Mouse (Mus musculus) liver, adult 2 months (tissue): ENCODE data around the gene Rdh7. TPM values are rescaled to one million over a fixed set of nuclear protein-coding genes. Genes with fewer than 3 reads are reported as not detected.
"Not testable (repeated sequence)": the region's sequence is repeated elsewhere in the genome, so short reads cannot be mapped to it uniquely, and the experiment has no call there.

Experiments
- DNase-seq: peaks from one replicate; pipeline ENCODE4 v3.0.0-alpha.2; 2011; ENCODE audit warnings: low read depth, low spot score; ENCODE audit errors: extremely low read depth
- H3K27ac ChIP-seq: fragments of 200-500 bp; replicated peaks from 2 replicates; pipeline ENCODE4 v1.5.1; 2012; ENCODE audit warnings: low read depth, mild to moderate bottlenecking, control low read depth, inconsistent platforms, low read length; ENCODE audit not compliant: insufficient read depth
- H3K27me3 ChIP-seq: fragments of 200-500 bp; 2 replicates; pipeline ENCODE4 v1.6.1; 2012; ENCODE audit warnings: mild to moderate bottlenecking, moderate library complexity, low read length, inconsistent platforms; ENCODE audit not compliant: control insufficient read depth, insufficient read depth
- H3K36me3 ChIP-seq: fragments of 200-500 bp; 2 replicates; pipeline ENCODE4 v1.6.1; 2012; ENCODE audit warnings: low read length, inconsistent platforms; ENCODE audit not compliant: control insufficient read depth, insufficient read depth
- H3K4me1 ChIP-seq: fragments of 200-500 bp; 2 replicates; pipeline ENCODE4 v1.6.1; 2011; ENCODE audit warnings: low read length; ENCODE audit not compliant: control insufficient read depth, insufficient read depth
- H3K4me3 ChIP-seq: fragments of 200-500 bp; 2 replicates; pipeline ENCODE4 v1.5.1; 2011; ENCODE audit warnings: low read depth, mild to moderate bottlenecking, control low read depth, low read length, moderate library complexity; ENCODE audit not compliant: insufficient read depth
- H3K79me2 ChIP-seq: fragments of 200-500 bp; 2 replicates; pipeline ENCODE4 v1.6.1; 2012; ENCODE audit warnings: inconsistent platforms, mild to moderate bottlenecking, low read length, moderate library complexity; ENCODE audit not compliant: control insufficient read depth, insufficient read depth
- H3K9ac ChIP-seq: fragments of 200-500 bp; 2 replicates; pipeline ENCODE4 v1.6.1; 2012; ENCODE audit warnings: low read depth, mild to moderate bottlenecking, control low read depth, inconsistent platforms, low read length
- CTCF ChIP-seq: fragments of 200-500 bp; IDR thresholded peaks from 2 replicates; pipeline ENCODE4 v1.5.1; 2011; ENCODE audit warnings: low read depth, low read length, control low read depth
- POLR2A ChIP-seq: fragments of 200-500 bp; IDR thresholded peaks from 2 replicates; pipeline ENCODE4 v1.6.1; 2011; ENCODE audit warnings: low read length, control low read depth; ENCODE audit not compliant: insufficient read depth; ENCODE audit errors: extremely low read depth
- WGBS: fragments of 180-500 bp; shearing (Covaris S2); methylation state at CpG from one replicate; pipeline ENCODE4 v1.1.7; 2018; 5-methylcytosine and 5-hydroxymethylcytosine counted together
- polyA plus RNA-seq: library from polyadenylated mRNA; depleted of rRNA; stranded (reverse); fragments of >200 nt; gene quantifications from 2 replicates; pipeline ENCODE4 v1.2.3, GENCODE M21; 2012
- total RNA-seq: library from RNA; depleted of rRNA; stranded (reverse); fragments of >200 nt; gene quantifications from 2 replicates; pipeline ENCODE4 v1.2.3, GENCODE M21; 2014

Rdh7 gene
- total and polyA plus RNA-seq, 2 experiments, result 1,219 to 1,436 TPM

DNA sequence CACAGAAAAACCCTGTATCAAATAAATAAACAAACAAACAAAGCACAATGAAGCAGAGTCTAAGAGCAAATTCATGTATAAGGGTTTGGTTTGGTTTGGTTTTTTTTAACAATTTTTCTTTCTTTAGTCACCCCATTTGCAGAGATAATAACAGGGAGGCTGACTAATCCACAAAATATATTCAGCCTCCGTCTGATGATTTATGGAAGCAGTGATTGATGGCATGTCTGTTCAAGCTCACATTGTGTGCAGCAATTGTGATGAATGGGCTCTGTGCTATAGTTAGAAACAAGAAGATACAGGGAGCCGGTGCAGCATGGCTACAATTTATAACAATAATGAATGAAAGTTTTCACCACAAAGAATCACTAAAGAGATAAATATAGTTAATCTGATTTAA is 39.1 kb upstream of the Rdh7 start:
- Histone ChIP-seq H3K79me2 (no peaks in the 10 kb centered on the region), H3K36me3 (no peaks in the 10 kb centered on the region), H3K27me3 (no peaks in the 10 kb centered on the region), H3K27ac (no peak overlapping the region), H3K4me3 (no peak overlapping the region), H3K9ac (no peak overlapping the region), H3K4me1 (no peaks in the 10 kb centered on the region)
- WGBS, result 90% methylated on average over 2 of the region's 2 CpGs
- no peak for DNase-seq
- no peak for TF ChIP-seq CTCF
- no peak for TF ChIP-seq POLR2A

DNA sequence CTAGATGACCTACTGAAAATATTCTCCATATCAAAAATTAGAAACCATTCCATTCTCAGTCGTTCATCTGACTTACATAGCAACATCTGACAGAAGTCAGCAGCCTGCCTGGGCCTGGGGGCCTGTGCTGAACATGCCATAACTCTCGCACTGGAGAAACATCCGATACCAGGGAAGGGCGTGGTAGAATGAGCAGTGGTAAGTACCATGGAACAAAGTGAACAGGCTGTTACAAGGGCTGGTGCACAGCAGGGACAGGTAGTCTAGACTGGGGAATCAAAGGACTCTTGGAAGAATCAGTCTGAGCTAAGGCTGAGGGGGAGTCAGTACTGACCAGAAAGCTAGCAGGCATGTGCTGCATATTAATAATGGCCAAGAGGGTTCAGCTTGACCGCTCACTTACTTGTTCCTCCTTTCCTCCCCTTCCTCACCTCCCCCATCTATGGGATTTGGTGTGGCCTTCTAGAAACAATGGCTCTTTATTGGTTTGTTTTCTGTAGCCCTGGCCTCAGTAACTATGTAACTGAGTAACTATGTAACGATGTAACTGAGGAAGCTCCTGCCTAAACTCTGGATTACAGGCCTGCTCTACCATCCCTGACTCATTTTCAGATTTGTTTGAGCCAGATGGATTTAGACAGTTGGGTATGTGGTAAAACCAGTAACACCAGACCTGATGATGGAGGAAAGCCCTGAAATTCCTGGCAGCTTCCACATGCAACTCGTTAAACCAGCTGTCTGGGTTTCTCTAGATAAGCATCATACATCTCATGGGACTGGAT is 36.2 kb upstream of the Rdh7 start:
- Histone ChIP-seq H3K9ac (no peak overlapping the region), H3K4me1 (no peaks in the 10 kb centered on the region), H3K4me3 (no peak overlapping the region), H3K79me2 (no peaks in the 10 kb centered on the region), H3K27ac (no peak overlapping the region), H3K27me3 (no peaks in the 10 kb centered on the region), H3K36me3 (no peaks in the 10 kb centered on the region)
- TF ChIP-seq CTCF (no peak), POLR2A (no peak)
- DNase-seq, result no peak
- 88% methylated on average over 7 of the region's 7 CpGs for WGBS

DNA sequence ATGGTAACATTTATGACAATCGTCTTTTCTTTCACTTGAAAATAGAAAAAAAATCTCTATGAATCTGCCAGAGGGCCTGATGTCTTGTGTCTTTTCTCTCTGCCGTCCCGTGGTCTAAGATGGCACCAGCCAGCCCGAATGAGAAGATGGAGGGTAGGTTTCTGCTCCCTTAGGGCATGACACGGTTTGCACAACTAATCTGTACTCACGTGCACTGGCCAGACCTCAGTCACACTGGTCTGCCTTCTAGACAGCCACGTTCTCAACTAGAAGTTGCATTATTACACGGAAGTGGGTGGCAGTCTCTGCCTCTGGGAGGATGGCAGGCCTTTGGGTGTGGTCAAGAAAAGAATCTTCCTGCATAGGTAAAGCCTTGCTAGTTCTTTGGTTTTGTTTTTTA is 34.4 kb upstream of the Rdh7 start:
- 95% methylated on average over 8 of the region's 8 CpGs for WGBS
- TF ChIP-seq POLR2A (no peak), CTCF (no peak)

DNA sequence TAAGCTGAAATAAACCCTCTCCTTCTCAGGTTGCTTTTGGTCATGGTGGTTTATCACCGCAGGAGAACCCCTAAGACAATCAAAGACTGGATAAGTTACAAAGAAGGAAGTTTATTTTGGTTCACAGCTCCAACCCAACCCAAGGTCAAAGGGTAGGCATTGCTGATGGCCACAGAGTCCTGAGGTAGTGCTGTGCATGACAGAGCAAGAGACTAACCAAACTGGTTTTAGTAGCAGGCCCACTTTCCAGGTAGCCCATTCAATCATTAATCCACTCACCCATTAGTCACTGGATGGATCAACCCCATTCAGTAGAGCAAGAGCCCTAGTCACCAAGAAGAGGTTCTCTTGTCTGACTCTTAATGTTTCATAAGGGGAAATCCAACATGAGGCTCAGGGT is 33.6 kb upstream of the Rdh7 start:
- H3K4me1 ChIP-seq, result no peaks in the 10 kb centered on the region
- WGBS, result 97% methylated on average over 1 of the region's 1 CpGs
- H3K79me2 ChIP-seq, result no peaks in the 10 kb centered on the region
- TF ChIP-seq CTCF (no peak), POLR2A (no peak)
- no peaks in the 10 kb centered on the region for H3K27me3 ChIP-seq
- no peak for DNase-seq
- H3K9ac ChIP-seq, result no peak overlapping the region
- no peak overlapping the region for H3K27ac ChIP-seq
- H3K36me3 ChIP-seq, result no peaks in the 10 kb centered on the region
- no peak overlapping the region for H3K4me3 ChIP-seq

More for the DNA sequence above, 34.4 kb upstream of the Rdh7 start:
- Histone ChIP-seq H3K9ac (no peak overlapping the region), H3K4me1 (no peaks in the 10 kb centered on the region), H3K27me3 (no peaks in the 10 kb centered on the region), H3K79me2 (no peaks in the 10 kb centered on the region), H3K4me3 (no peak overlapping the region), H3K27ac (no peak overlapping the region), H3K36me3 (no peaks in the 10 kb centered on the region)
- no peak for DNase-seq

DNA sequence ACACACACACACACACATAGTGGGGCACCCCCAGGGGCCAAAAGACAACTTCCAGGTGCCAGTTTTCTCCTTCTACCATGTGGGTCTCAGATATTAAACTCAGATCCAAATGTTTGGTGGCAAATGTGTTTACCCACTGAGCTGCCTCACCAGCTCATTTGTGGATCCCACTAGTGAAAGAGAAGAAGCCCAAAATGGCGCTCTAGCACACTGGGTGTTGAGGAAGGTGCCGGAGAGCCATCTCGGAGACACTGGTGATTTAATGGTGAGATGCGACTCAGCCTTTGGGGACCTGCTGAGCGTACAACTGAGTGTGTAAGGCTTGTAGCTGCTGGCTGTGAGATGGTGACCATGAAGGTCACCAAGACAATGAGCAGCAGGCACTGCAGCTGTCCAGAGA is 29.0 kb upstream of the Rdh7 start:
- no peaks in the 10 kb centered on the region for H3K79me2 ChIP-seq
- no peak for DNase-seq
- no peaks in the 10 kb centered on the region for H3K27me3 ChIP-seq
- H3K36me3 ChIP-seq, result 0 out of 2 replicates have a peak, but pooled peaks cover 2% of the 10 kb centered on the region
- H3K4me1 ChIP-seq, result no peaks in the 10 kb centered on the region
- 99% methylated on average over 5 of the region's 5 CpGs for WGBS
- no peak overlapping the region for H3K4me3 ChIP-seq
- H3K27ac ChIP-seq, result no peak overlapping the region
- H3K9ac ChIP-seq, result no peak overlapping the region
- TF ChIP-seq POLR2A, result no peak
- no peak for TF ChIP-seq CTCF

DNA sequence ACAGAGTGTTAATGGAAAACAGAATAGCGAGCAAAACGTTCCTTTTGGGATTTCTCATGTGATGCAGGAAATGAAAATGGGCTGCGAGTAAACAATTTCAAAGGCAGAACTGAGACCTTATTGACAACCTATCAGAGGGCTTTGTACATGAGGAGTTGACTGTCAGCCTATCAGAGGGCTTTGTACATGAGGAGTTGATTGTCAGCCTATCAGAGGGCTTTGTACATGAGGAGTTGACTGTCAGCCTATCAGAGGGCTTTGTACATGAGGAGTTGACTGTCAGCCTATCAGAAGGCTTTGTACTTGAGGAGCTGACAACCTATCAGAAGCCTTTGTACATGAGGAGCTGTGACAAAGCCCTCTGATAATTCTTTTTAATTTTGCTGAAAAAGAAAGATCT is 28.6 kb upstream of the Rdh7 start:
- not testable (repeated sequence) for H3K9ac ChIP-seq, H3K27me3 ChIP-seq, H3K4me1 ChIP-seq, H3K36me3 ChIP-seq, H3K27ac ChIP-seq, H3K79me2 ChIP-seq, H3K4me3 ChIP-seq
- 76% methylated on average over 3 of the region's 3 CpGs for WGBS
- peak; percentile 80 for DNase-seq
